Mouse (Mus musculus) cerebellum, adult 2 months (tissue): ENCODE results near the gene Arsa. TPM values are rescaled to one million over a fixed set of nuclear protein-coding genes. Genes with fewer than 3 reads are reported as not detected.

Experiments
- DNase-seq, 2 experiments: peaks; one replicate each; pipeline ENCODE4 v3.0.0; 2021
- H3K27ac ChIP-seq: fragments of 200-500 bp; 2 replicates; pipeline ENCODE4 v1.5.1; 2012; ENCODE audit warnings: low read length, control low read depth, inconsistent platforms; ENCODE audit not compliant: insufficient read depth
- H3K27me3 ChIP-seq: fragments of 200-500 bp; 2 replicates; pipeline ENCODE4 v1.6.1; 2012; ENCODE audit warnings: inconsistent platforms, mild to moderate bottlenecking, low read length, moderate library complexity; ENCODE audit not compliant: control insufficient read depth, insufficient read depth
- H3K4me1 ChIP-seq: fragments of 200-500 bp; 2 replicates; pipeline ENCODE4 v1.6.1; 2011; ENCODE audit warnings: low read length; ENCODE audit not compliant: control insufficient read depth, insufficient read depth
- H3K4me3 ChIP-seq: fragments of 200-500 bp; replicated peaks from 2 replicates; pipeline ENCODE3; 2011; ENCODE audit warnings: mild to moderate bottlenecking, low read depth, low read length, control low read depth; ENCODE audit not compliant: insufficient read depth
- CTCF ChIP-seq: fragments of 200-500 bp; IDR thresholded peaks from 2 replicates; pipeline ENCODE4 v1.5.1; 2011; ENCODE audit warnings: low read depth, mild to moderate bottlenecking, control low read depth, low read length, moderate library complexity, borderline replicate concordance; ENCODE audit not compliant: insufficient read depth
- POLR2A ChIP-seq: fragments of 200-500 bp; IDR thresholded peaks from 2 replicates; pipeline ENCODE4 v1.6.1; 2011; ENCODE audit warnings: low read length, control low read depth, borderline replicate concordance; ENCODE audit not compliant: insufficient read depth
- WGBS: fragments of 180-500 bp; shearing (Covaris S2); methylation state at CpG from one replicate; pipeline ENCODE4 v1.1.7; 2018; 5-methylcytosine and 5-hydroxymethylcytosine counted together
- polyA plus RNA-seq: library from polyadenylated mRNA; depleted of rRNA; stranded (reverse); fragments of >200 nt; gene quantifications from 2 replicates; pipeline ENCODE4 v1.2.3, GENCODE M21; 2012; rRNA removed

The Arsa gene
- polyA plus RNA-seq, 1 experiment: 39.2 TPM

DNA sequence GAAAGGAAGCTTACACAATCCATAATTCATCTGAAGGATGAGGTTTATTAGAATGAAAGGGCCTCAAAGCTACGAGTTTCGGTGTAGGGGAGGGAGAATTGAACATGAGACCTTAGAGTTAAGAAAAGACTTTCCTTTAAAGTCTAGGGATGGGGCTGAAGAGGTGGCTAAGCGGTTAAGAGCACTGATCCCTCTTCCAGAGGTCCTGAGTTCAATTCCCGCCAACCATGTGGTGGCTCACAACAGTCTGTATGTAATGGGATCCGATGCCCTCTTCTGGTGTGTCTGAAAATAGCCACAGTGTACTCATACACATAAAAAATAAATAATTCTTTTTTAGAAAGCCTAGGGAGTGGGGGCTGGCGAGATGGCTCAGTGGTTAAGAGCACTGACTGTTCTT is 46.9 kb downstream of the Arsa start:
- WGBS: 28% methylated on average over 6 of the region's 6 CpGs

DNA sequence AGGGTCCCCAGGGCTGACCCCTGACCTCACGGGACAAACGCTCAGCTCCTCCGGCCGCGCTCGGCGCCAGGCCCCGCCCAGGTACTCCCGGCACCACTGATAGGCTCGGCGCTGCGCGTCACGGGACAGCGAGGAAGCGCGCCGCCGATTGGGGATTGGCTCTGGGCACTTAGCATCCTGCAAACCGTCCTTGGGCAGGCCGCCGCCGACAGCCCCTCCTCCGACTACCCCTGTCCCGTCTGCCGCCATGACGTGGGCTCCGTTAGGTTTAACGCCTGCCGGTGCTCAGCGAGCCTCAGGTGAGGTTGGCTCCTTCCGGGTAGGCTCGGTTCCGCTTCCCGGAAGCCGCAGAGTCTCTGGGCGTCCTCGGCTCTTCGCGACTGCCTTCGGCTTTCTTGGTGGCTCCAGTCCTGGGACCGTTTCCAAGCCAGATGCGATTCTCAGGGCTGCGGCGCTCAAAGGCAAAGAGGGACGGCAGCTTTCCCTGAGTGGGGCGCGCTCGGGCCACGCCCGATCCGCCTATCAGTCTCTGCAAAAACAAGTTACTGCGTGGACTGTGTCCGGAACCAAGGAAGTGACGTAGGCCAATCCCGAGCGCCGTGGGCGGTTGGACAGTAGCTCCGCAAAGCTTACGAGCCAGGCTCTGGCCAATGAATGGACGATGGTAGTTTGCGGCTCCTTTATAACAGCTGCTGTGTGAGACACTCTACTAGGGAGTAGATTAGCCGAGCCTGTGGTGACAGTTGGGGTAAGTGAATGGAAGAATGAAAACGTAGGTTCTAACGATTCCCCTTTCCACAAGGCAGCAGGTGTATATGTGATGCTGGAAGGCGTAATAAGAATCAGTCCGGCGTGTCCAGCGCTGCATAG is 47.6 kb downstream of the Arsa start, which contains the start of the genes C730034F03Rik, Gm44502 and Chkb:
Gene C730034F03Rik (plus strand): TSS at position 238 of the 870 bp plus-strand sequence.
Gene Gm44502 (minus strand): TSS at position 345 of the 870 bp plus-strand sequence.
Gene Chkb (minus strand): TSS at position 557 of the 870 bp plus-strand sequence.
- peak; percentile 94 to 97 for DNase-seq
- Histone ChIP-seq H3K27ac (peak within 1 kb of the TSS; percentile 77), H3K4me3 (peak within 1 kb of the TSS; percentile 76), H3K4me1 (peaks cover 6% of the 10 kb centered on the region; the same call in 1 of the 2 replicates), H3K27me3 (no peaks in the 10 kb centered on the region)
- WGBS: under 1% methylated on average over 70 of the region's 70 CpGs
- TF ChIP-seq CTCF: no peak
- peak; percentile 83 for TF ChIP-seq POLR2A

More for the DNA sequence above, 46.9 kb downstream of the Arsa start:
- Histone ChIP-seq H3K27me3 (no peaks in the 10 kb centered on the region), H3K4me1 (peaks cover 6% of the 10 kb centered on the region; the same call in 1 of the 2 replicates), H3K27ac (peak overlapping the region; percentile 77; the same call in 1 of the 2 replicates), H3K4me3 (peak overlapping the region; percentile 76)
- DNase-seq: peak; percentile 45 to 50
- TF ChIP-seq CTCF (peak; percentile 33; the same call in 1 of the 2 replicates), POLR2A (no peak)

DNA sequence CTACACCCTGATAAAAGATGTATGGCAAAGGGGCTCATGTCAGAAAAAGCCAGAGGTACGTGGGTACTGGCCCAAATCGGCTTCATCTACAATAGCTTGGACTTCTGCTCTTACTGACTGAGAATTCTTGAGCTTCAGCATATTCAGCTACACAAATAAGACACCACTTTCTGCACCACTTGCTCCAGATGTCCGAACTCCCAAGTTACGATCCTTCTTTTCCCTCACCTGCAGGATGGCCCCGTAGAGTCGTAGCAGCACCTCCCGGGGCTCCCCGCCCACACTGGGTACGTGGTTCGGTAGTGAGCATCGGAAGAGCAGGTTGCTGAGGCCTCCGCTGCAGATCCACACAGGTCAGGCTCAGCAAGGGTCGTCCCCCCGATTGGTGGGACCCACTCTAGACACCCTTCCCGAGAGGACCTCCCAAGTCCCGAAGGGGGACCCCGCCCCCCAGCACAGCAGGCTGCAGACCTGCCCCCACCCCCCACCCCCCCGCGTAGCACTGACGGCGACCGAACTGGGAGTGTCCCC is 48.3 kb downstream of the Arsa start:
- Histone ChIP-seq H3K4me3 (peak overlapping the region; percentile 76), H3K27me3 (no peaks in the 10 kb centered on the region), H3K4me1 (peaks cover 6% of the 10 kb centered on the region; the same call in 1 of the 2 replicates), H3K27ac (no peak overlapping the region)
- TF ChIP-seq CTCF (no peak), POLR2A (no peak)
- WGBS: 2% methylated on average over 22 of the region's 22 CpGs
- no peak for DNase-seq

DNA sequence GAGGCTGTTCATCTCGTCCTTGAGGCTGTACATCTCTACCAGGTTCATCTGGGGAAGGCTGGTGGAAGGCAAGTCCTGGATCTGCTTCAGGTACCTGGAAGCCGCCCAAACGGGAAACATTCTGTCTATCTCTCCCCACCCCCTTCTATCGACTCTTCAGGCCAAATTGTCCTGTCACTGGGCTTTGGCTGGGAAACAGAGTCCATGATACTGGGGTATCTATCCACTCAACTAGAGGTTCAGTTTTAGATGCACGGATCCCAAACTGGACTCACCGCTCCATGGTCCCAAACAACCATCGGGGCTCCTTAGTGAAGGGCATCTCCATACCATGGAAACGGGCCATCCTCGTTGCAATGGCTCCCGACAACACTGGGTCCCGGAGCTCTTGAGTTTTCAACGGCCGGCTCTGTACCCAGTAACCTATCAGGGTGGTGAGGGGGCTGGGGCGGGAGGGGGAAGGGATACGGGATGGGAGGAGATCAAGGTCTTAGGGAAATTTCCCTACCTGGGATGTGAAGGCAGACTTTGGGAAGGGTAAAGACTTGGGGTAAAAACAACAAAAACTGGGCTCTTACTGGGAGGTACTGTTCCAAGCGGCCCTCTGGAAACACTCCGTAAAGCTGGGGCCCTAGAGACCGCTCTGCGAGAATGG is 49.0 kb downstream of the Arsa start:
- Histone ChIP-seq H3K27ac (no peak overlapping the region), H3K4me1 (peaks cover 6% of the 10 kb centered on the region; the same call in 1 of the 2 replicates)
- WGBS: 62% methylated on average over 19 of the region's 19 CpGs

DNA sequence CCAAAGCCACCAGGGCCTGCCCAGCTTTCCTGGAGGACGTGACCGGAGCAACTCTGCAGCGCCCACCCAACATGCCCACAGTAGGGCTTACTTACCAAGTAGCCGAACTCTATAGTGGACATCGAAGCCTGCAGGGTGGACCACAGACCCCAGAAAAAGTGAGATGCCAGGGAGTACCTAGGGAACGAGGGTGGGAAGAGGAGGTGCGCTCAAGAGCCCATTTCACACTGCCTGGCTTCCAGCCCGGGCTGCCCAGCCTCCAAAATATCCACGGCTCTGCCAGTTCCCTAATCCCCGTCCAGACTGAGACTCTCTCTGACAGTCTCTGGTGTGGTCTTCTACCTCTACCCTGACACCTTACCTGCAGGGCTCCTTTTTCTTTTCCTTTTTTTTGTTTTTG is 50.5 kb downstream of the Arsa start:
- TF ChIP-seq POLR2A (no peak), CTCF (no peak)
- H3K4me1 ChIP-seq: peaks cover 8% of the 10 kb centered on the region
- DNase-seq: peak in 1 of 2 experiments; percentile 15
- WGBS: 68% methylated on average over 10 of the region's 10 CpGs
- no peak overlapping the region for H3K4me3 ChIP-seq
- no peaks in the 10 kb centered on the region for H3K27me3 ChIP-seq
- H3K27ac ChIP-seq: no peak overlapping the region

More for the DNA sequence above, 49.0 kb downstream of the Arsa start:
- peak overlapping the region; percentile 76 for H3K4me3 ChIP-seq
- TF ChIP-seq CTCF (no peak), POLR2A (no peak)
- peak in 1 of 2 experiments; percentile 33 for DNase-seq
- no peaks in the 10 kb centered on the region for H3K27me3 ChIP-seq

DNA sequence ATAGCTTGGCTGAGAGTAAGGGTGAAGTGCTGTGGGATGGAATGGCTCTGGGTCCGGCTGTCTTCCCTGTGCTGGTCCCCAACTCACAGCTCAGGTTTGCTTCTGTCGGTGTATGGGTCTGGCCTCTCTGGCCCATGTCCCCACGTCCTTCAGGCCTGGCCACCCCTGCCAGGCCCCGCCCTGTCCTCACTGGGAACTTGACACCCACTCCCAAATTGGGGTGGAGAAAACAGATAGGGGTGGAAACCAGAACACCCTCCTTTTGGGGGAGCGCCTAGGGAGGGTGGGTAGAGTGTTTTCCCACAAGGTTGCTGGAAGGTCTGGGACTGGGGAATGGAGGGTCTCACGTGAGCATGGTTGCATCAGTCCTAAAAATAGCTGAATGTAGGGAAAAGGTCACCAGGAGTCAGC is 51.5 kb downstream of the Arsa start, which contains the start of gene Cpt1b:
Gene Cpt1b (minus strand): TSS at position 153 of the 411 bp plus-strand sequence.
- H3K27me3 ChIP-seq: no peaks in the 10 kb centered on the region
- DNase-seq: peak in 1 of 2 experiments; percentile 22
- TF ChIP-seq CTCF (no peak), POLR2A (no peak)
- peaks cover 6% of the 10 kb centered on the region for H3K4me1 ChIP-seq
- no peak within 1 kb of the TSS for H3K27ac ChIP-seq
- H3K4me3 ChIP-seq: no peak within 1 kb of the TSS
- 46% methylated on average over 6 of the region's 6 CpGs for WGBS

DNA sequence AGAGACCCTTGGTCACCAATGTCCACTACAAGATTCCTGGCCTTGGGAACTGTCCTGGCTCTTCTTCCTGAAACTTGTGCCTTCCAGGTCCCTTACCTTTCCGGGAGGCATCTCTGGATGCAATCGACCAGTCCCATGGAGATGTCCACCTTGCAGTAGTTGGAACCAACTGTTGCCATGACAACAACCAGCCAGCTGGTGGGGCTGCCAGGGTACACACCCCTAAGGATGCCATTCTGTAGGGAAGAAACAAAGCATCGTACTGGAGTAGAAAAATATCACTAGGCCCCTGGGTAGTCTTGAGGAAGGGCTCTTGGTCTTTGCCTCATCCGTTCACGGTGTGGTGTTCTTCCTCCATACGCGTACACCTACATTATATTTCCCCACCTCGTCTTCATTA is 52.6 kb downstream of the Arsa start:
- 72% methylated on average over 8 of the region's 8 CpGs for WGBS
- Histone ChIP-seq H3K27ac (no peak overlapping the region), H3K4me3 (no peak overlapping the region), H3K27me3 (no peaks in the 10 kb centered on the region), H3K4me1 (peaks cover 6% of the 10 kb centered on the region)
- DNase-seq: peak in 1 of 2 experiments; percentile 10
- TF ChIP-seq POLR2A: no peak

Other genes with a start within 250 kb of the Arsa start
- 321 and 324 TPM in 2 replicates for gene Sbf1, start 162.1 kb downstream of the Arsa start, polyA plus RNA-seq
- not detected in 2 replicates for gene Adm2, start 154.7 kb downstream of the Arsa start, polyA plus RNA-seq
- gene Miox, start 143.0 kb downstream of the Arsa start, polyA plus RNA-seq: not detected in 2 replicates
- gene Lmf2, start 121.8 kb downstream of the Arsa start, polyA plus RNA-seq: 21.0 and 21.1 TPM in 2 replicates
- 134 and 137 TPM in 2 replicates for gene Ncaph2, start 121.7 kb downstream of the Arsa start, polyA plus RNA-seq
- 59.7 and 60.3 TPM in 2 replicates for gene Sco2, start 103.6 kb downstream of the Arsa start, polyA plus RNA-seq
- gene Tymp, start 100.4 kb downstream of the Arsa start, polyA plus RNA-seq: 5.5 and 5.7 TPM in 2 replicates
- gene Odf3b, start 98.1 kb downstream of the Arsa start, polyA plus RNA-seq: 18.3 and 24.4 TPM in 2 replicates
- gene Klhdc7b, start 92.5 kb downstream of the Arsa start, polyA plus RNA-seq: 2.6 and 2.9 TPM in 2 replicates
- not detected in 2 replicates for gene Syce3, start 66.9 kb downstream of the Arsa start, polyA plus RNA-seq
- gene Cpt1b, start 51.6 kb downstream of the Arsa start, polyA plus RNA-seq: 7.8 and 8.2 TPM in 2 replicates
- gene C730034F03Rik, start 47.8 kb downstream of the Arsa start, polyA plus RNA-seq: 4.2 and 4.7 TPM in 2 replicates
- 0.15 and 0.51 TPM in 2 replicates for gene Gm44502, start 47.7 kb downstream of the Arsa start, polyA plus RNA-seq
- gene Chkb, start 47.5 kb downstream of the Arsa start, polyA plus RNA-seq: 101 and 102 TPM in 2 replicates
- gene Mapk8ip2, start 23.5 kb downstream of the Arsa start, polyA plus RNA-seq: 192 and 195 TPM in 2 replicates
- 84.7 and 97.2 TPM in 2 replicates for gene Shank3, start 22.2 kb upstream of the Arsa start, polyA plus RNA-seq
- gene Acr, start 90.9 kb upstream of the Arsa start, polyA plus RNA-seq: 2.4 and 2.6 TPM in 2 replicates
- 79.8 and 83.4 TPM in 2 replicates for gene Rabl2, start 114.5 kb upstream of the Arsa start, polyA plus RNA-seq